Mouse (Mus musculus): ENCODE results near the gene Il21.

The Il21 gene

GRCm38 (mm10) chr3:37232586-37233222 lies at the start of gene Il21:
Il21 (minus strand) TSS chr3:37232636.
- DNase-seq (ENCODE audit: inconsistent ontology term) = no peak

- no peak for DNase-seq (ENCODE audit: inconsistent ontology term)
Measured at GRCm38 (mm10) chr3:37280871-37281270, 48.4 kb upstream of the Il21 start.

GRCm38 (mm10) chr3:37280221-37280620 lies 47.8 kb upstream of the Il21 start:
- no peak for DNase-seq (ENCODE audit: inconsistent ontology term)

- no peak for DNase-seq (ENCODE audit: inconsistent ontology term)
Measured at GRCm38 (mm10) chr3:37274661-37275060, 42.2 kb upstream of the Il21 start.

GRCm38 (mm10) chr3:37273092-37273491 lies 40.7 kb upstream of the Il21 start:
- DNase-seq (ENCODE audit: inconsistent ontology term) = no peak

GRCm38 (mm10) chr3:37271209-37271608 lies 38.8 kb upstream of the Il21 start:
- DNase-seq (ENCODE audit: inconsistent ontology term) = no peak

GRCm38 (mm10) chr3:37269926-37270325 lies 37.5 kb upstream of the Il21 start:
- peak; percentile 35 for DNase-seq (ENCODE audit: inconsistent ontology term)

- DNase-seq (ENCODE audit: inconsistent ontology term) = peak; percentile 7
Measured at GRCm38 (mm10) chr3:37268338-37268737, 35.9 kb upstream of the Il21 start.

- DNase-seq (ENCODE audit: inconsistent ontology term) = no peak
Measured at GRCm38 (mm10) chr3:37259331-37259999, 27.0 kb upstream of the Il21 start.

- DNase-seq (ENCODE audit: inconsistent ontology term) = no peak
Measured at GRCm38 (mm10) chr3:37257776-37258175, 25.3 kb upstream of the Il21 start.

- no peak for DNase-seq (ENCODE audit: inconsistent ontology term)
Measured at GRCm38 (mm10) chr3:37250967-37251366, 18.5 kb upstream of the Il21 start.

GRCm38 (mm10) chr3:37235025-37235424 lies 2.6 kb upstream of the Il21 start:
- no peak for DNase-seq (ENCODE audit: inconsistent ontology term)

- DNase-seq (ENCODE audit: inconsistent ontology term) = peak; percentile 64
Measured at GRCm38 (mm10) chr3:37231153-37231552, 1.3 kb downstream of the Il21 start.

GRCm38 (mm10) chr3:37229082-37229829 lies 3.2 kb downstream of the Il21 start:
- no peak for DNase-seq (ENCODE audit: inconsistent ontology term)

- DNase-seq (ENCODE audit: inconsistent ontology term) = no peak
Measured at GRCm38 (mm10) chr3:37225124-37225523, 7.3 kb downstream of the Il21 start.

- peak; percentile 38 for DNase-seq (ENCODE audit: inconsistent ontology term)
Measured at GRCm38 (mm10) chr3:37219071-37219470, 13.4 kb downstream of the Il21 start.

- no peak for DNase-seq (ENCODE audit: inconsistent ontology term)
Measured at GRCm38 (mm10) chr3:37205226-37205800, 27.1 kb downstream of the Il21 start.

- DNase-seq (ENCODE audit: inconsistent ontology term) = no peak
Measured at GRCm38 (mm10) chr3:37204556-37204955, 27.9 kb downstream of the Il21 start.

GRCm38 (mm10) chr3:37203984-37204428 lies 28.4 kb downstream of the Il21 start:
- DNase-seq (ENCODE audit: inconsistent ontology term) = peak; percentile 87

- DNase-seq (ENCODE audit: inconsistent ontology term) = no peak
Measured at GRCm38 (mm10) chr3:37202856-37203255, 29.6 kb downstream of the Il21 start.

GRCm38 (mm10) chr3:37201122-37201916 lies 31.1 kb downstream of the Il21 start:
- DNase-seq (ENCODE audit: inconsistent ontology term) = no peak

All from Muller cell, postnatal 12 days (primary cell).